Mouse (Mus musculus) embryonic fibroblast, embryonic 13.5 days (primary cell): ENCODE results near the gene Milr1. TPM values are rescaled to one million over a fixed set of nuclear protein-coding genes. Genes with fewer than 3 reads are reported as not detected.

ENCODE experiments used
- H3K27ac ChIP-seq: 2 replicates; pipeline ENCODE4 v1.5.1; 2012; ENCODE audit warnings: low read length, control low read depth, inconsistent platforms; ENCODE audit not compliant: insufficient read depth
- H3K4me1 ChIP-seq: 2 replicates; pipeline ENCODE4 v1.6.1; 2011; ENCODE audit warnings: low read length; ENCODE audit not compliant: control insufficient read depth, insufficient read depth
- H3K4me3 ChIP-seq: 2 replicates; pipeline ENCODE4 v1.5.1; 2011; ENCODE audit warnings: mild to moderate bottlenecking, control low read depth, low read length; ENCODE audit not compliant: insufficient read depth
- CTCF ChIP-seq: IDR thresholded peaks from 2 replicates; pipeline ENCODE4 v1.5.1; 2011; ENCODE audit warnings: mild to moderate bottlenecking, control low read depth, low read length, moderate library complexity, borderline replicate concordance; ENCODE audit not compliant: insufficient read depth
- POLR2A ChIP-seq: IDR thresholded peaks from 2 replicates; pipeline ENCODE4 v1.6.1; 2011; ENCODE audit warnings: low read depth, mild to moderate bottlenecking, control low read depth, low read length, moderate library complexity
- polyA plus RNA-seq: library from polyadenylated mRNA; stranded (reverse); fragments of >200 nt; gene quantifications from 2 replicates; pipeline ENCODE4 v1.2.4, GENCODE M21; 2011; ENCODE audit warnings: low read depth; ENCODE audit not compliant: missing spikeins, insufficient read length

Milr1 gene
- polyA plus RNA-seq, result 0.43 and 1.4 TPM in 2 replicates

DNA sequence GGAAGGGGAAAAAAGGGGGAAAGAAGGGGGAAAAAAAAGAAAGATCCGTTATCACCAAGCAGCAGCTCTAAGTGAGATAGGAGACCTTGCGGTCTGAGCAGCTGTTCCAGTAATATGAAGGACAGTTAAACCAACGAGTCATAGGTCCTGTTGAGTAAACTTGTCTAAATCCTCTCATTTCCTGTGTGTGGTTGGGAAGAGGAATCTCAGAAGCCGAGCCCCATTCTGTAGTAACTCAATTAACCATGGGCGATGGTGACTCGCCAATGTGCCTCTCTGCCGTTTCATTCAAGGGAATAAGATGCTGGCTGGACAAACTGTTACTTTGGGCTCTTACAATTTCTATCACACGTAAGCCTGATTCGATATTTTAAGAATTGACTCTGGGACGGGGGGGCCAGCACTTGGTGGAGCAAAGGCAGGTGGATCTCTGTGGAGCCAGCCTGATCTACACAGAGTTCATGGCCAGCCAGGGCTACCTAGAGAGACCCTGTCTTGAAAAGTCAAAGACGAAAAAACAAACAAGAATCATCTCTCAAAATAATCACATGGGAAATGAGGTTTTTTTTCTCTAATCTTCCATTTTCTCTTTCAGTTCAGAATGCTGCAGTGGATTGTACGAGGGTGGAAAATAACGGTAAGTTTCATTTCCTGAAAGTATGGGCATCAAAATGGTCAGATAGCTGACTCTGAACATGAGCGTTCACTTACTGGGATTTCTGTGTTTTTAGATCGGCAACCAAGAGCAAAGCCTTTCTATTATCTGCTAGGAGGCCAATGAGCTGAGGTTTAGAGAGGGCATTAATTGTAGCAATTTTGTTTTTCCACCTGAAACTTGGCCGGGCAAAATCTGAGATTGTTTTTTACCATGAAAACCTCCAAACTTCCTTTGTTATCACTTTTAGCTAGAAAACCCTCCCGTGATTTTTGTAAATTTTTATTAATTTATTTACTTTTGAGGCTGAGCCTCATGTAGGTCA, at the start of gene Milr1:
Gene Milr1, plus strand, starts transcription at position 188 of the 980 bp plus-strand sequence.
- Histone ChIP-seq H3K4me3 (no peak within 1 kb of the TSS), H3K27ac (no peak within 1 kb of the TSS)
- no peak for TF ChIP-seq CTCF
- TF ChIP-seq POLR2A, result no peak

DNA sequence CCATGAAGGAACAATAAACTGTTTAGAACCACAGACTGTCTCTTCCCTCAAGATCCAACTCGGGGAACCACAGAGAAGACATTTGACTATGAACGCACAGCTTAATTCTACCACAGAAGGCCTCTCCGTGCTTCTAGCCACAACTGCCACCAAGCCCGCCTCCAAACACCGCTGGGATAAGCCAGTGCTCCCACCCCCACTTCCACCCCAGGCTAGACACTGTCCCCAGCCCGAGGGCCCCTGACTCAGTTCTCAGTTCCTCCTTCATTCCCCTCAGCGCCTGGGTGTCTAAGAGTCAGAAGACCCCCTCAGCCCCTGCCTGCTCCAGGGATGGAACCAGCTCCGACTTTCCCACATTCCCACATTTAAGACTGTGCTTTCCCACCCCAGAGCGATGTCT, 49.4 kb upstream of the Milr1 start:
- H3K27ac ChIP-seq, result no peak overlapping the region

More for the DNA sequence above, at the start of gene Milr1:
- H3K4me1 ChIP-seq, result no peaks in the 10 kb centered on the region; the same call in 1 of the 2 replicates

GRCm38 (mm10) chr11:106702584-106702983, 48.4 kb upstream of the Milr1 start:
- Histone ChIP-seq H3K4me3 (no peak overlapping the region), H3K27ac (no peak overlapping the region)

More for the DNA sequence above, 49.4 kb upstream of the Milr1 start:
- TF ChIP-seq POLR2A, result no peak
- no peak for TF ChIP-seq CTCF
- Histone ChIP-seq H3K4me3 (no peak overlapping the region), H3K4me1 (no peaks in the 10 kb centered on the region)

DNA sequence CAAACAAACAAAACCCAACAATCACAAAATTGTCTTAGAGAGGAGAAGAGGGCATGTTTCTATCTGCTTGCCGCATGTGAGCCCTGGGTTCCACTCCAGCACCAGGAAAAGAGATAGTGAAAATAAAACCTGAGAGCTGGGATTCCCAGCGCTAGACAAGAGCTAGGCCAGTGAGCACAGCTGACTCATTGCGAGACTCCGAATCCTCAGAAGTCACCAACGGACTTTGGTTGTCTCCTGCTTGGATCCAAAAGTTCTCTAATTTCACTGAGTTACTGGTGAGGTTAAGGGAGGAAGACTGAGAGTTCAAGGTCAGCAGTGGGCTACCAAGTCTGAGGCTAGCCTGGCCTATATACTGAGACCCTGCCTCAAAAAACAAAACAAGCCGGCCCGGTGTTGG, 47.1 kb upstream of the Milr1 start:
- Histone ChIP-seq H3K27ac (no peak overlapping the region), H3K4me1 (no peaks in the 10 kb centered on the region), H3K4me3 (no peak overlapping the region)
- TF ChIP-seq POLR2A (no peak), CTCF (no peak)

More at GRCm38 (mm10) chr11:106702584-106702983, 48.4 kb upstream of the Milr1 start:
- TF ChIP-seq POLR2A (no peak), CTCF (no peak)
- no peaks in the 10 kb centered on the region for H3K4me1 ChIP-seq

DNA sequence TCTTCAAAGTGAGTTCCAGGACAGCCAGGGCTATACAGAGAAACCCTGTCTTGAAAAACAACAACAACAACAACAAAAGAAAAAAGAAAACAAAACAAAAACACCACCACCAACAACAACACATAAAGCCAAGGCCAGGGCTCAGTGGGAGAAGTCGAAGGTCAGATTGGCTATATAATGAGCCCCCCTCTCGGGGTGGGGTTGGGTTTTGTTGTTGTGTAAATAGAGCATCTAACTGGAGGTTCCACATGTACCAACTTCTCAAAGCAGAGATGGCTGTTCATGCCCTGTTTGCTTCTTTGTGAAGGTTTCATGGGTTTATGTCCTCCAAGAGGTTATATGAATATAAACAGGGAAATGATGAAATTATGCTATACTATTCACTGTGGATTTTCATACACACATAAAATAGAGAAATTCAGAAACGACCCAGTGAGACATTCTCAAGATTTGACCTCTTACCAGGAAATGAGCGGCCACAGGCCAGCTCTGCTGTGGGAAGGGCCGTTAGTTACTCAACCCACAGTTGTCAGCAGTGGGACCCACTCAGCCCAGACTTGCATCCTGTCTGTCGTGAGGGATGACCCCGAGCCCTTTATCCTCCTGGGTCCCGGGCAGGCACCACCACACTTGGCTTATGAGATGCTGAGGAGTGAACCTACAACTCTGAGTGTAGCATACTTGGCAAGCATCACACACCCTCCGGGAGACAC, 46.5 kb upstream of the Milr1 start:
- TF ChIP-seq CTCF, result no peak
- TF ChIP-seq POLR2A, result no peak
- Histone ChIP-seq H3K27ac (no peak overlapping the region), H3K4me1 (no peaks in the 10 kb centered on the region), H3K4me3 (no peak overlapping the region)

- no peak overlapping the region for H3K27ac ChIP-seq
- no peaks in the 10 kb centered on the region for H3K4me1 ChIP-seq
- TF ChIP-seq POLR2A (no peak), CTCF (no peak)
- no peak overlapping the region for H3K4me3 ChIP-seq
Measured at GRCm38 (mm10) chr11:106706212-106706611, 44.8 kb upstream of the Milr1 start.

GRCm38 (mm10) chr11:106707085-106707484, 43.9 kb upstream of the Milr1 start:
- Histone ChIP-seq H3K4me3 (no peak overlapping the region), H3K27ac (no peak overlapping the region), H3K4me1 (no peaks in the 10 kb centered on the region)
- TF ChIP-seq POLR2A, result no peak

DNA sequence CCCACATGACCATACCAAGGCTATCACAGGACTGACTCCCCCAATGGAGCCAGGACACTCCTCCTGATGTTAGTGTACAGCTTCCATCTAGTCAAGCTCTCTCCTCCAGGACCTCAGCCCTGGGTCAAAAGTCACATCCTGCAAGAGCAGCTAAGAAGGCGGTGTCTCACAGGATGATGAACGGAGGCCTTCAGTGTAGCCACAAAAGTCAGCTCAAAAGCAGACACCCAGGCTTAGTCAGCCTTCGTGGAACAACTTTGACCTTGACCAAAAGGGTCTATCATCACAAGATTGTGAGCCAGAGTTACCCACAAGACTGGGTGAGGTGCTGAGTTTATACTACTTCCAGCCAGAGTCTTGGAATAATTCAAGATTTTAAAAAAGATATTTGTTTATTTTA, 43.2 kb upstream of the Milr1 start:
- TF ChIP-seq CTCF (no peak), POLR2A (no peak)

DNA sequence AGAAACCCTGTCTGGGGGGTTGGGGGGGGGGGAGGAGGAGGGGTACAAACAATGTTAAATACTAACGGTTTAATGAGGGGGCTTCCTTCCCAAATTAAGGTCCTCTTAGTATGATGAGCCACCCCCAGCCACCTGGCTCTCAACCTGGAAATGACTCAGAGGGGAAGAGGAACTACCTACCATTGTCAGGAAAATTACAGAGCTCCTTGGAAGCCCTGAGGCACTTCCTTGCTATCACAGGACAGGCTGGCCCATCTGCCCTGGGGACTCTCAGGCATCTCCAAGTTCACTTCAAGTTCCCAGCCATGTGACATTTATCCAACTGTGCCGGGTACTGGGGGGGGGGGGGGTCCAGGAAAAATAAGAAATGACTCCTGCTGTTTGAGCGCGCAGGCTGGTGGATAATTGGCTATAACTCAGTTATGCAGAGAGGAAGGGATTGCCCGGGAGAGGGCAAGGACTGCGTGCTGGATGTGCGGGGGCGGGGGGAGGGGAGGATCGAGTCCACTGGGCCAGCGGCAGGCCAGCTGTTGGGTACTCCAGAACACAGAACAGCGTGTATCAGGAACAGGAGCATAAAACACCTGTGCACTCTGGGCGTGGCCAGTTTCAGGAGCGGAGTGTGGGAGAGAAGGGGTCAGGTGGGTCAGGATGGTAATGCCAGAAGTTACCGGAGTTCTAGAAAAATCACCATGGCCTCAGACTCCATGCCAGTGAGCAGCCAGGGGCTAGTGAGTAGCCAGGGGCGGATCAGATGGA, 41.6 kb upstream of the Milr1 start:
- Histone ChIP-seq H3K4me1 (no peaks in the 10 kb centered on the region), H3K4me3 (no peak overlapping the region), H3K27ac (no peak overlapping the region)
- TF ChIP-seq POLR2A (no peak), CTCF (no peak)

More for the DNA sequence above, 43.2 kb upstream of the Milr1 start:
- H3K27ac ChIP-seq, result no peak overlapping the region
- no peak overlapping the region for H3K4me3 ChIP-seq
- no peaks in the 10 kb centered on the region for H3K4me1 ChIP-seq
